Mouse (Mus musculus) monocyte, adult 5-6 weeks (primary cell): Measurements from ENCODE around the gene Aven. TPM values are rescaled to one million over a fixed set of nuclear protein-coding genes. Genes with fewer than 3 reads are reported as not detected.

Experiments
- ATAC-seq: fragments of 153-309, 156-312 bp; replicated peaks from 2 replicates; pipeline ENCODE4 v1.8.0; 2017; ENCODE audit warnings: mild to moderate bottlenecking; ENCODE audit not compliant: low TSS enrichment, insufficient number of reproducible peaks, severe bottlenecking, poor library complexity, low FRiP score
- total RNA-seq: library from RNA; stranded (forward); fragments of 200-1000, 200-491, 200-594 nt; gene quantifications from 3 replicates; pipeline ENCODE4 v1.2.3, GENCODE M21; 2017

Gene Aven
- total RNA-seq, 1 experiment from 2014 or later, result 35.7 TPM

DNA sequence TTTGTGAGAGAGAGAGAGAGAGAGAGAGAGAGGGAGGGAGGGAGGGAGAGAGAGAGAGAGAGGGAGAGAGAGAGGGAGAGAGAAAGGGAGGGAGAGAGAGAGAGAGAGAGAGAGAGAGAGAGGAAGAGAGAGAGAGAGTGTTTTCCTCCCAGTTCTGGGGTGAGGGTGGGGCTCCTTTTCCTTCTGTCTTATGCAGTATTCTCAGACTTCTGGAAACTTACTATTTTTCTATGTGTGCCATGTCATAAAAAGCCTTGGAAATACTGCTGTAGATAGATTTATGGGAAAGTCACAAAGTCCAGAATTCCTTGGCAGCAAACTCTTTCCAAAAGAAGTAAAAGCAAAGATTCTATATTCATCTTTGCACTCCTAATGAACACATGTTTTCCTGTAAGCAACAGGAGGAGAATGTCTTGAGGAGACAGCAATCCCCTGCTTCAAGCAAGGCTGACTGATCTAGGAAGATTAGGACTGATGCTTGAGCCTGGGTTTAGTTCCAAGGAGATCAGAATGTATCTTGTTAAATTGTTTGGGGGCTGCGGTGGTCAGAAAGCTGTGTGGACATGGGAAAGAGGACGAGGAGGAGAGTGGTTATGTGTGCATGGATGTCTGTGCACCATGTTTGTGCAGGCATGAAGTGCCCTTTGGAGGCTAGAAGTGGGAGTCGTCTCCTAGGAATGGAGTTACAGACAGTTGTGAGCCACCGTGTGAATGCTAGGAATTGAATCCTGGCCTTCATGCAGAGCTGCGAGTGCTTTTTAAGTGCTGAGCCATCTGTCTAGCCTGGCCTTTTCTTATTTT is 10.0 kb upstream of the Aven start:
- ATAC-seq, result no peak

DNA sequence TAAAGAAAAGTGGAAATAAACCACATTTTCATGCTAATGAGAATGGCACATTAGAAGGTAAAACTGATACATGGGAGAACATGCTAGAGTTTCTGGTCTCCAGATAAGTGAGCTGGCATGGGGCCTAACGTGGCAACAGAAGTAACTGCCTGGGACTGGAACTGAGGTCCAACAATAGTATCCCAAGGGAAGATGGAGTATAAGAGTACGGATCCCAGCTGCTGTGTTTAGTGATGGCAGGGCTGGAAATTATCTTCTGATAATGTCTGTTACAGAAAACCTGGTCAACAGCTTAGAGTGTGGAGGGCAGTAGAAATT is 9.5 kb upstream of the Aven start:
- no peak for ATAC-seq

DNA sequence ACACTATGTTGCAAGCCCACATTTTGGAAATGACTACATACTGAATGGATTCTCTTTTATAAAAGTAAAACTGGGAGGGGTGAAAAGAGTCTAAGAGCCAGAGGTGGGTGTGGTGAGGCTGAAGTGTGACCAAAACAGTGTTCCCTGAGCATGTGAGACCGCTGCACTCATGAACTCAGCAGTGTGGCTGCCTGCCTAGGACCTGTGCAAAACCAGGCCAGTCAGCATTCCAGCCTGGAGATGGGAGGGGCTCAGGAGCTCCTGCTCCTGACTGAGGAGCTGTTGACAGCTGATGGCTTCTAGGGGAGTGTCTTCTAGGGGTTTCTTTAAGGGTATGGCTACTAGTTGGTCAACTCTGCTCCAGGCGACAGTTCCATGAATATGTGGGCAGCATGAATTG is 7.9 kb upstream of the Aven start:
- ATAC-seq, result no peak

DNA sequence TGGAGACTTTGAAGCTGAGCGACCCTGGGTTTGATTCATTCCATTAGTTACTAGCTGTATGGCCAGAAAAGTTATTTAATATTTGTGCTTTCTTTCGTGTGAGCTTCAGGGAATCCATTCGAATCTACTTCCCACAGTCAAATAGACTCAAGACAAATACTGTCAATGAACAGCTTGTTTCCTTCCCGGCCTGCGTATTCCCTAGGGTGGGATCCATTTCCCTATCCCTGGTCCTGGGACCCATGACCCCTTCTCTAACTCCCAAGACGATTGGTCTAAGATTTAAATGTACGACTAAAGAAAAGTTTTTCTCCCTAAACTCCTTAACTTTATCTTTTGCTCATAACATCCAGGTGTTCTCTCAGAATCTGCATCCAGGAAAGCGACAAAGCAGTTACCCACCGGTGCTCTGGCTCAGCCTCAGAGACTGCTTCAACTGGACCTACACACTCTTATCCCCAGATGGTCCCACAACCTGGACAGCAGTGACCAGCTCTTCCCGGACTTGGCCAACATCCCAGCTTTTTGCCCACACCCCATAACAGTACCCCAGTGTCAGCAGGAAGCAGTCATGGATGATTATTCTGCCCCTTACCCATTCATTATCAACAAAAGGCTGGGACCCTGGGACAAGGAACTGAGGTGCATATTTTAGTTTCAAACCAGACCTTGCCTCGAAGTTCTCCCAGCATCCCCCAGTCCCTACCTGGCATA is 2.1 kb upstream of the Aven start:
- no peak for ATAC-seq

DNA sequence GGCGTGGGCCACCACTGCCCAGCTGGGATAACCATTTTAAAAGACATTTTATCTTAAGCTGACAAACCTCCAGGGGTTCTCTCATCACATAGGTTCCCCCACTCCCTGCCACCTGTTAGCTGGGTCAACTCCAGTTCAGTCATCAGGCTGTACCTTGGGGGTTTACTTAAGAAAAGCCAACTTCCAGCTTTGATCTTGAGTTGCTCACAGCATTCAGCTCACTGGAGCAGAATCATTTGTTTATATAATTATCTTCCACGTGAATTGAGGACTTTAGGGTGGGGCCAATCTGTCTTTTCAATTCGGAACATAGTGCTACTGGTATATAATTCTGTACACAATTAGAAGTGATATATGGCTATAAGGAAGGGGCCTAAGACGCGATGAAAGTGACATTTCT is 1.1 kb upstream of the Aven start:
- ATAC-seq, result no peak

DNA sequence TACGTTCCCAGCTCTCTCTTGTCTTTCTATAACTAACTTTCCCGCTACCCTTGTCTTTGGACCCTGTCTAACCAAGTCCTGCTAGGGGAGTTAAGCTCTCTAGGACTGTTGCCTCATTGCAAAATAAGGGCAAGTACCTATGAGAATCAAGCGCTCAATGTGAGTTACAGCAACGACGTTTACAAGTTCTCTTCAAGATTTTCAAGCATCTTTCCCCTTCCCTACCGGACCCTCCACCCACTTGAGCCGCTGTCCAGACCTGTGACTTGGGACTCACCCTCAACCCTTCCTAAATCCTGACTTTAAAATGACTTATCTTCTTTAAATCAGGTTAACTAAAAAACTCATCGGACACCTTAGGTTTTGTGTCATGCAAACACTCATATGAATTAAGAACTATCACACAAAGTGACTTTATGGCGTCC is 321 bp upstream of the Aven start:
- ATAC-seq, result 0 out of 2 replicates have a peak, but pooled peaks have one; percentile 21

DNA sequence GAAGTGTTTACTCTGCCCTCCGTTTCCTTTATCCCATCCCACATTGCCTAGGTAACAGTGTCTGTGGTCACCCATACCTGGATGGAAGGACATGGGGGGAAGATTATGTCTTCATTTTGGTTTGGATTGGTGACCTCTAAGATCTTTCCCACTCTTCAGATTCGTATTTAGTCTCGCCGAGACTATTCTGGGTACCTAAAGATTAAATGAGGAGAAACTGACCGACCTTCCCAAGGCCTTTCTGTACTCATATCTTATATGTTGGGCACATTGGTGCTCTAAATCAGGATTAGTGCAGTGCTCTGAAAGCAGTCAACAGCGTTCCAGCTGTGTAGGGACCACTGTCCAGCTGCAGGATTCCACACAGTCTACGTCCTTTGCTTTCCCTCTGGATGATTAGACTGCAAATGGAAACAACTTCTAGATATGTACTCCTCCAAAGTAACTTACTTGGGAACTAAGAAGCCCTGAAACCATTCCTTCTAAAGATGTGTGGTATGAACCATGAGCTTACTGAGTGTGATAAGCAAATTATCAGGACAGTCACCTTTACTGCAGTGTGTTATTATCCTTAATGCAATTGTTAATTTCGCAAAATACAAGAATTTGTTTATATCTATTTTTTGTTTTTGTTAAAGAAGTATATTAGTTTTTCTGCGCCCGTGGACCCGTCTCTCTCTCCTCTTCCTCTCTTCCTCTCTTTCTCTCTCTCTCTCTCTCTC is 936 bp downstream of the Aven start:
- 0 out of 2 replicates have a peak, but pooled peaks have one; percentile 7 for ATAC-seq

- no peak for ATAC-seq
These were observed 5.1 kb downstream of the Aven start for GRCm38 (mm10) chr2:112497851-112498250.

DNA sequence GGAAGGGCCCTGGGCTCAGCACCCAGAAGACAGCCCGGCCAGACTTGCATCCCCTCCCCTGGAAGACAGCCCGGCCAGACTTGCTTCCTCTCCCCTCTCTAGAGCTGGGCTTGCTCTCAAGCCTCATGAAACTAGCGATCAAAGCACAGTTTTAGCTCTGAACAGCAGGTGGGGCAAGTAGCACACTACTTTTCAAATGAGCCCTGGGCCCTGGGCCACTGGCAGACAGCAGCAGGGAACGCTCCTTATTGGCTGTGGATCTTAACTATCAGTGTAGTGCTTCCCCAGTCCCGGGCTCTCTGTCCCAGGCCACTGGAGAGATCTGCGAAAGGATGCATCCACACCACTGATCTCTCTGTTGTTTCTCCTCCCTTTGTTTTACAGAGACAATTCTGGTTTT is 8.4 kb downstream of the Aven start:
- peak; percentile 82 for ATAC-seq

DNA sequence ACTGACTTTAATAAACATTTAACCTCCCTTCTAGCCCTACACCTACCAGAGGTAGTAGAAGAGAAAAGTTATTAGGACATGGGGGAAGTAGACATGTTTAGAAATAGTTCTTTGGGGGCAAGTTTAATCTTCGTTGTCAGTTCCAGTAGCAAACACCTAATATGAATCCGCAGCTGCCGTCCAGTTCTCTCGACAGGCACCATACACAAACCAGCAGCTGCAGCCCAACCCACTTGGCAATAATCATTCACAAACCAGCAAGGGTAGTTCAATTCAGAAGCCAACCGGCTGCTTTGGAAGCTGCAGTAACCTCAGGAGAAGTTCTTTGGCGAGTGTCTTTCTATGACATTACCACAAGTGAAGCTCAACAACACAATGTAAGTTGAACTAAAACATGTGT is 11.2 kb downstream of the Aven start:
- no peak for ATAC-seq

GRCm38 (mm10) chr2:112506841-112507435 is 14.2 kb downstream of the Aven start:
- no peak for ATAC-seq

DNA sequence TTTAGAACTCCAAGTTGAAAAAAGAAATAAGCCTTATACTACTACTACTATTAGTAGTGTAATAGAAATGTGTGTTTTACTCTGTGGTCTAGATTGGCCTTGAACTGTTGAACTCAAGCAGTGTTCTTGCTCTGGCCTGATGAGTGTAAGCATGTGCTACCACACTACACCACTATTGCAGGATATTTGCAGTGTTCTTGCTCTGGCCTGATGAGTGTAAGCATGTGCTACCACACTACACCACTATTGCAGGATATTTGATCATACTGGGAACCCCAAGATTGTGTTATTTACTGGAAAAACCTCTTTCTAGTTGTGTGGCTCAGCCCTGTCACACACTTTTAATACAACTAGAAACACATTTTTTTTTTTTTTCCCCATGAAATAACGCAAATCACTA is 14.7 kb downstream of the Aven start:
- no peak for ATAC-seq

GRCm38 (mm10) chr2:112510140-112510539 is 17.4 kb downstream of the Aven start:
- ATAC-seq, result peak; percentile 73

- ATAC-seq, result no peak
These were observed 20.3 kb downstream of the Aven start for GRCm38 (mm10) chr2:112513036-112513435.

DNA sequence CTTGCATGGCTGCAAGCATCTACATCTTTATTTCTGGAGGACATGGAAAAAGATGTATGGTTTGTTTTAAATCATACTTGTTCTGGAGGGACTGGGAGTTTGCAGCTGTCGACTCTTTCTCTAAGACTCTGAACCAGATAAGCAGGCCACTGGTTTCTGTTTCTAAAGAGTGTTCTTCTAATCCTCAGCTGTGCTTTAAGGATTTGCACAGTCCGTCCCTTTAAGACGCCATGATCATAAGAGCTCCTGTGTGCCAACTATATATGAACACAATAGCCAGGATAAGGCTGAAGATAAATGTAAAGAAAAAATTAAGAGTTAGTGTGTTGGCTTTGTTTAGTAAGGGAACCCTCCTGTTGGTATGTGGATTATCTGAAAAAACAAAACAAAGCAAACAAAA is 24.0 kb downstream of the Aven start:
- ATAC-seq, result no peak

GRCm38 (mm10) chr2:112517218-112517617 is 24.5 kb downstream of the Aven start:
- ATAC-seq, result no peak

DNA sequence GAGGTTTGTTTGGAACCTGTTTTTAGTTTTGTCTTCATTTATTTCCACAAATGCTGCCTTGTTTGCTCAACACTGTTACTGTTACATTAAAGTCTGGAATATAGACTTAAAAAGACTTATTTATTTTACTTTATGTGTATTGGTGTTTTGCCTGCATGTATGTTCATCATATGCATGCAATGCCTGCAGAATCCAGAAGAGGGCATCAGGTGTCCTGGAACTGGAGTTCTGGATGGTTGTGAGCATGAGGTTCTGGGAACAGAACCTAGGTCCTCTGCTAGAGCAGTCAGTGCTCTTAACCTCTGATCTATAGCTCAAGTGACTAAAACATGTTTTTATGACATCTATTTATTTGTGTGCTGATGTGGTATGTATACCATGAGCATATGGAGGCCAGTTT is 25.8 kb downstream of the Aven start:
- no peak for ATAC-seq

DNA sequence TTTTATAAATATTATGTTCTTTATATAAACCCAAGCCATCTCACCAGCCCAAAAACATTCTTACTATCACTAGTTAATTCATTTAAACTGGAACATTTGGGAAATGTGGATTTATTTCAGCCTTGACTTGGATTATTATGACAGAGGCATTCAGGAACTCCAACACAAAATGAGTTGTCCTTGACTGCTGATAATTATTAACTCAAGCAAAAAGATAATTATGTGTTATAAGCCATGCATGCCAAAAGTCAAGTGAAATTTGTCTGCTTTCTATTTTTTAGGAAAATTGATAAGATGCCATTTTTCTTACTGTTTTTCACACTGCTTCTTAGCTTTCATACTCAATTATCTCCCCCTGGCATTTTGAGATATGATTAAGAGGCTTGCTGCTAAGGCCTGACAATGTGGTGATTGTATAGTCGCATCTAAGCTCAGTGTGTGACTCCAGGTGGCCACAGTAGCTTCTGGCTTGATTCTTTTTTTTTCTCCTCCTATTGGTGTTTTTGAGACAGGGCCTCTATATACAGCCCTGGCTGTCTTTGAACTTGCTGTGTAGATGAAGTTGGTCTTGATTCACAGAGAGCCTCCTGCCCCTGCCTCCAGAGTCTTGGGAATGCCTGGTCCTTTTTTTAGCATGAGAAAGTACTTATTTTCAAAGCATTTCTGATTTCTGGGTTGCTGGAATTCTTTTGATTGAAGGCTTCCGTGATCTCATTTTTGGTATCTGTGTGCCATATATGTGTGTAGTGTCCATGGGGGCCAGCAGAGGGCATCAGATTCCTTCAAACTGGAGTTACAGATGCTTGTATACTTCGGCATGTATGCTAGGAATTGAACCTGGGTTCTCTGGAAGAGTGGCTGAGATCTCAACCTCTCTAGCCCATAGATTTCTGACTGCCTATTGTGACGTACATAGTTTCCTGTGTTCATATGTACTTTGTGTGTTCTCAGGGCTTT is 28.0 kb downstream of the Aven start:
- ATAC-seq, result no peak
